Mouse (Mus musculus) megakaryocyte, embryonic 14.5 days (primary cell): ENCODE measurements around the gene Gbe1.

Source experiments
- FLI1 ChIP-seq: IDR thresholded peaks from 2 replicates; pipeline ENCODE4 v1.6.1; 2012; ENCODE audit warnings: low read length, inconsistent platforms, mixed read lengths
- GATA1 ChIP-seq: IDR thresholded peaks from 3 replicates; pipeline ENCODE4 v1.6.1; 2012; ENCODE audit warnings: mixed read lengths, low read length, inconsistent platforms, borderline replicate concordance

DNA sequence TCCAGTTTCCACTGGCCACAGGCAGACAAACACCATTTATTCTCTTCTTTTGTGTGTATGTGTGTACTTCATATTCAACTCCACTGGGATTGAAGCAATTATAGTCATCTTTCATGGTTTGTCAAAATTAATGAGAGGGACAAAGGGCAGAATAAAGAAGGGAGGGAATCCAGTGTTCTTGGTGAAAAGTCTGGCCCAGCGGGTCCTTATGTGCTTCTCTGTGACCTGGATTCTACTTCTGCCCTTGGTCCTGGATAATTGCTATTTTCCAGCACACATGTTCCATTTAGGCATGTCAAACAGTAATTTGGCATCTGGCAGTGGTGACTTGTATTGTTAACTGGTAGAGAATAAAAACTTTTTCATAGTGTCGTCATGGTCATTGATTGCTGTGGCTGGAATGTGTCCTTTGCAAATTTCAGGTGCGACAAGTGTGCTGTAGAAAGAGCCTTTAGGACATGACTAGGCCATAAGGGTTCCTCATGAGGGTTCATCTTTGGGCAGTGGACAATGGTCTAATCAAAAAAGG, 2.2 kb downstream of the Gbe1 start:
- TF ChIP-seq FLI1 (no peak), GATA1 (no peak)
